Mouse (Mus musculus) G1E (cell line): ENCODE data around the gene Shroom3. TPM values are rescaled to one million over a fixed set of nuclear protein-coding genes. Genes with fewer than 3 reads are reported as not detected.

Experiments
- ATAC-seq: 2 replicates; pipeline ENCODE4 v1.8.0; 2016; ENCODE audit warnings: mild to moderate bottlenecking; ENCODE audit not compliant: insufficient number of reproducible peaks, poor library complexity, low FRiP score, severe bottlenecking; ENCODE audit errors: extremely low read depth
- DNase-seq: peaks from one replicate; pipeline ENCODE4 v3.0.0; 2012; ENCODE audit warnings: low spot score
- H3K27me3 ChIP-seq: 2 replicates; pipeline ENCODE4 v1.6.1; 2012; ENCODE audit warnings: mild to moderate bottlenecking, low read length, inconsistent platforms; ENCODE audit not compliant: insufficient read depth
- H3K36me3 ChIP-seq: replicated peaks from 2 replicates; pipeline ENCODE3; 2012; ENCODE audit warnings: mild to moderate bottlenecking, inconsistent platforms
- H3K4me1 ChIP-seq: 2 replicates; pipeline ENCODE4 v1.6.1; 2012; ENCODE audit warnings: low read depth, low read length, inconsistent platforms, mixed read lengths; ENCODE audit not compliant: insufficient read depth
- H3K4me3 ChIP-seq: 2 replicates; pipeline ENCODE4 v1.5.1; 2012; ENCODE audit warnings: low read depth, mild to moderate bottlenecking, inconsistent platforms, low read length, moderate library complexity, mixed read lengths
- H3K9me3 ChIP-seq: replicated peaks from 2 replicates; pipeline ENCODE4 v1.6.1; 2012; ENCODE audit warnings: inconsistent platforms
- CTCF ChIP-seq: IDR thresholded peaks from 2 replicates; pipeline ENCODE4 v1.5.1; 2012; ENCODE audit warnings: low read depth, low read length, inconsistent platforms, mixed read lengths
- GATA1 ChIP-seq: IDR thresholded peaks from 2 replicates; pipeline ENCODE4 v1.6.1; 2012; ENCODE audit warnings: borderline replicate concordance, low read length, inconsistent platforms, mixed read lengths
- GATA2 ChIP-seq: IDR thresholded peaks from 2 replicates; pipeline ENCODE4 v1.6.1; 2012; ENCODE audit warnings: low read depth, low read length, inconsistent platforms, borderline replicate concordance
- POLR2AphosphoS5 ChIP-seq: IDR thresholded peaks from 2 replicates; pipeline ENCODE4 v1.6.1; 2012; ENCODE audit warnings: low read depth, low read length, inconsistent platforms; ENCODE audit not compliant: insufficient replicate concordance
- TAL1 ChIP-seq: conservative IDR thresholded peaks from 2 replicates; pipeline ENCODE4 v1.6.1; 2012; ENCODE audit warnings: low read depth, low read length, inconsistent platforms, mixed read lengths
- polyA plus RNA-seq: library from polyadenylated mRNA; stranded (reverse); fragments of >175 nt; gene quantifications from 2 replicates; pipeline ENCODE4 v1.2.3, GENCODE M21; 2012
- total RNA-seq, 2 experiments: library from RNA; stranded (forward) in 1 of 2; stranded (reverse) in 1 of 2; fragments of 200-1000 nt in 1 of 2; fragments of >200 nt in 1 of 2; fragmentation: Nextera tagmentation in 1 of 2; gene quantifications; 2 replicates each; pipeline ENCODE4 v1.2.3; 2014 to 2017

The Shroom3 gene
- total and polyA plus RNA-seq, 3 experiments = 0.60 TPM; not detected in 2

- peak overlapping the region; percentile 46; the same call in 1 of the 2 replicates for H3K4me3 ChIP-seq
- H3K36me3 ChIP-seq = no peaks in the 10 kb centered on the region
- H3K27me3 ChIP-seq = peaks cover 28% of the 10 kb centered on the region
- TF ChIP-seq POLR2AphosphoS5 (no peak), CTCF (no peak), GATA2 (no peak), TAL1 (no peak), GATA1 (no peak)
- H3K9me3 ChIP-seq = no peaks in the 10 kb centered on the region
- H3K4me1 ChIP-seq = peaks cover 20% of the 10 kb centered on the region
- DNase-seq (peak; percentile 5), ATAC-seq (peak; percentile 41; the same call in 1 of the 2 replicates)
Measured at GRCm38 (mm10) chr5:93005229-93005814, 322.1 kb downstream of the Shroom3 start.

GRCm38 (mm10) chr5:93005815-93006341 is 322.6 kb downstream of the Shroom3 start:
- H3K36me3 ChIP-seq = no peaks in the 10 kb centered on the region
- DNase-seq (no peak), ATAC-seq (no peak)
- H3K4me1 ChIP-seq = peaks cover 19% of the 10 kb centered on the region
- peaks cover 28% of the 10 kb centered on the region for H3K27me3 ChIP-seq
- no peaks in the 10 kb centered on the region for H3K9me3 ChIP-seq
- no peak for TF ChIP-seq GATA1
- TF ChIP-seq POLR2AphosphoS5 = no peak
- no peak for TF ChIP-seq GATA2
- TF ChIP-seq TAL1 = no peak
- no peak for TF ChIP-seq CTCF
- H3K4me3 ChIP-seq = peak overlapping the region; percentile 46; the same call in 1 of the 2 replicates

- Histone ChIP-seq H3K36me3 (no peaks in the 10 kb centered on the region), H3K9me3 (no peaks in the 10 kb centered on the region), H3K4me3 (no peak overlapping the region), H3K27me3 (peaks cover 28% of the 10 kb centered on the region), H3K4me1 (peaks cover 13% of the 10 kb centered on the region)
- DNase-seq (no peak), ATAC-seq (no peak)
- TF ChIP-seq POLR2AphosphoS5 = no peak
Measured at GRCm38 (mm10) chr5:93008256-93008655, 325.0 kb downstream of the Shroom3 start.

Other genes starting within 250 kb of the Shroom3 start
- 97.6 and 119 TPM in 2 replicates for gene Nup54, start 248.2 kb upstream of the Shroom3 start, total RNA-seq (2014; fragmentation: Nextera tagmentation)
- 90.7 and 101 TPM in 2 replicates for gene Nup54, start 248.2 kb upstream of the Shroom3 start, total RNA-seq (2017)
- gene Nup54, start 248.2 kb upstream of the Shroom3 start, polyA plus RNA-seq = 19.8 and 34.0 TPM in 2 replicates
- 31.8 and 32.6 TPM in 2 replicates for gene Scarb2, start 176.6 kb upstream of the Shroom3 start, total RNA-seq (2014; fragmentation: Nextera tagmentation)
- gene Scarb2, start 176.6 kb upstream of the Shroom3 start, total RNA-seq (2017) = 47.5 and 50.0 TPM in 2 replicates
- gene Scarb2, start 176.6 kb upstream of the Shroom3 start, polyA plus RNA-seq = 6.5 and 7.1 TPM in 2 replicates
- not detected in 2 replicates for gene Fam47e, start 128.4 kb upstream of the Shroom3 start, total RNA-seq (2014; fragmentation: Nextera tagmentation)
- gene Fam47e, start 128.4 kb upstream of the Shroom3 start, total RNA-seq (2017) = 0.22 TPM in 1 of 2 replicates, not detected in the other
- not detected in 2 replicates for gene Fam47e, start 128.4 kb upstream of the Shroom3 start, polyA plus RNA-seq
- gene Stbd1, start 80.4 kb upstream of the Shroom3 start, total RNA-seq (2014; fragmentation: Nextera tagmentation) = not detected in 2 replicates
- 0.11 TPM in 1 of 2 replicates, not detected in the other for gene Stbd1, start 80.4 kb upstream of the Shroom3 start, total RNA-seq (2017)
- gene Stbd1, start 80.4 kb upstream of the Shroom3 start, polyA plus RNA-seq = not detected in 2 replicates
- not detected in 2 replicates for gene Ccdc158, start 8.2 kb upstream of the Shroom3 start, total RNA-seq (2014; fragmentation: Nextera tagmentation)
- 0.05 and 0.23 TPM in 2 replicates for gene Ccdc158, start 8.2 kb upstream of the Shroom3 start, total RNA-seq (2017)
- not detected in 2 replicates for gene Ccdc158, start 8.2 kb upstream of the Shroom3 start, polyA plus RNA-seq